Mouse (Mus musculus) testis, adult 2 months (tissue): Measurements from ENCODE around the gene Cyb5r3.

Experiments used
- CTCF ChIP-seq: fragments of 200-500 bp; IDR thresholded peaks from 2 replicates; pipeline ENCODE4 v1.5.1; 2012; ENCODE audit warnings: low read depth, mild to moderate bottlenecking, inconsistent platforms, low read length, moderate library complexity; ENCODE audit not compliant: control insufficient read depth, insufficient read depth, insufficient replicate concordance
- POLR2A ChIP-seq: fragments of 200-500 bp; IDR thresholded peaks from 2 replicates; pipeline ENCODE4 v1.6.1; 2012; ENCODE audit warnings: low read depth, mild to moderate bottlenecking, inconsistent platforms, low read length, moderate library complexity; ENCODE audit not compliant: control insufficient read depth

- TF ChIP-seq CTCF (no peak), POLR2A (no peak)
Measured at GRCm38 (mm10) chr15:83169772-83170722, 2.3 kb downstream of the Cyb5r3 start.
